Mouse (Mus musculus): ENCODE measurements around the gene Akap6.

Akap6 gene

DNA sequence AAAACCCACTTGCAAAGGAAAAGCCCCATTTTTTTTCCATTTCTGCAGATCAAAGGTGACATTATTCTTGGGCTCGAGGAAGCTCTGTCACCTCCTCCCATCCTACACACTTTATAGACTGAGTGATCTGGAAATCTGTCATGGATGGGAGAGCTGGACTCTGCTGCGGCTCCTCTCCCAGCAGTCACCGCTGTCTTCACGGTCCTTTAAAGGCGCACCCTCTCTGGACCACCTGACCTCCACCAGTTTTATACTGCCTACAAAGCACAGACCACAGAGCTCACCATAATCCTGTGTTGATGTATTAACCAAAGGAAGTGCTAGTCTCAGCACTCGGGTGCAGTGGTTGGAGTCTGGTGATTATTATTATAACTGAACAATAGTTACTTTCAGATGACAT, 330.7 kb downstream of the Akap6 start:
- no peak for DNase-seq (ENCODE audit: low spot score in 2 of 2)

DNA sequence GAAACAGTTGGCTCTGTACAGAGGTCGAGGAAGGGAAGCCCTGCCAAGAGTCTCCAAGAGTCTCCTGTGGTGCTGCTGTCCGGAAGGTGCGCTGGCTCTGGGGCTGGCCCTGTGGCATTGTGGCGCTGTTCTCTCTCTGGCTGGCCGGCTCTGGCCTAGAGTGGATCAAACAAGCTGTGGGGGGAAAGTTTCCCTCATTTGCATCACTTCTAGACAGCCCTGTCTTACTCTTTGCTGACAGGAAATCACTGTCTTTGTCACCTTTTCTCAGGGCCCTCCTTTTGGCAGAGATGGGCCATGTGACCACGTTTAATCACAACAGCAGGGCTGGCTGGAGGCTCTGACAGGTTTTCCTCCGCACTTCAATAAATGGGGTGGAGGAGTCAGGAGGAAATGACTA, 333.6 kb downstream of the Akap6 start:
- DNase-seq (ENCODE audit: low spot score in 2 of 2): no peak

DNA sequence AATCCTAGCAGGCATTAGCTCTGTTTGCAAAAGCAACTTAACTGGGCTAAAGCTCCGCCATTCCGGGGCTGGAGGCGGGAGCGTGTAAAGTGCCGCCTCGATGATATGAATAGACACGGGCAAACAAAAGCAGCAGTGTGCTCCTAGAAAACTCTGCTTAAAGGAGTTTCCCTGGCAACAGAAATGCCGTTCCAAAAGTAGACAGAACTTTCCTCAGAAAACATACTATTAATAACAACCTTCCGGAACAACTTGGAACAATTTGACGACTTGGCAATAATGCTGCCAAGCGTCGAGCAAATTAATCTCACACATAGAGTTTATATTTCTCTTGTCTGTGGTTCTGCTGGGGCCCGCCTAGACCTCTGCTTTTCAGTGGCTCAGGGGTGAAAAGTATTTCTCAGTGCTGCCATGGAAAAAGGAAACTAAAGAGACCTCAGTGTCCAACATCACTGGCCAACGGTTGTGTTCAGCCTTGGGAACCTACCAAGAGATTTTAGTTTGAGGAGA, 334.3 kb downstream of the Akap6 start:
- no peak for DNase-seq (ENCODE audit: low spot score in 2 of 2)

DNA sequence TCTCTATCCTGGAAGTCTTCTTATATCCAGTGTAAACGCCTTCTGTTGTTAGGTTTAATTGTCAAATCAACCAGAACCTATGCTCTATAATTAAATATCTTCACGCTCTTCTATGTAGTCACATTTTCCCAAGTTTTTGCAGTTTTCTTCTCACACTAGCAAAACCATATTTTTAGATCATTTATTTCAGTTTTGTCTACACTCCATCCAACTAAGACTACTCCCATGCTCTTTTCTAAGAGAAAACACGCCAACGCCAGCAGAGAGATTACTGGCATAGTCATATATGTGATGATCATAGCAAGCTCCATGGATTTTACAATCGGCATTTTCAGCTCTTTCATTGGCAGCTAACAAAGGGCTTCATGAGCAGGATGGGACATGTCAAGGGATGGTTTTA, 341.5 kb downstream of the Akap6 start:
- DNase-seq (ENCODE audit: low spot score in 2 of 2): no peak

DNA sequence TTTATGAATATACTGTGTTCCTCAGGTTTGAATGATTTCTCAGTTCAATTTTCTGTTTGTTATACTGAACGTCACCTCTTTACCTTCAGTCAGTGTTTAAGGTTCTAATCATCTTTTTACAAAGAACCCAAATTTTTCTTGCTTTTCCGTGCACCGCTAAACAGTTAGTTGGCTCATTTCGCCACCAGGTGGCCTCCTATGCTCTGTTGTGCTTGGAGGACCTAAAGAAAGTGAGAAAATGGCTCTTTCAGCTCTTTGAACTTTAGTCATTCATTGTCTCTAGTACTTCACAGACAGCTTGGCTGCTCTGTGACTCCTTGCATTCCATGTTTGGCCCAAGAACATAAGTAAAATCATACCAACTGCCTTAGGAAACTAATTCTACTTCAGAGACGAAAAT, 343.6 kb downstream of the Akap6 start:
- peak in 1 of 2 experiments; percentile 32 for DNase-seq (ENCODE audit: low spot score in 2 of 2)

DNA sequence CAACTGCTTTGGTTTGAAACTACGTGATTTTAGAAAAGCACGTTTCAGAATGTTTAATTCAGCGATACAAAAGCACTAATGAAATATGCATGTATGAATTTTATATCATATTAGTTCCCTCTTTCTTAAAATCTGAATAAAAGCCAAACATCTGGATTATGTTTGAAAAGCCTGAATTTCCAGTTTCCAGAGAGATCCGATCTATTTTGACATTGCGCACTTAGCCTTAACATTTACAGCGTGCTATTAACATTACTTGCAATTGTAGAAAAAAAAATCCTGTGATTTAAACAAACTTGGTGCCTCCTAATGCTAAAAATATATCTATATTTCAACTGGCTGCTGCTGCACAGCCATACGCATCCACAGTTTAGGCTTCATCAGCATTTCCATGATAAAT, 358.4 kb downstream of the Akap6 start:
- DNase-seq (ENCODE audit: low spot score in 2 of 2): no peak

DNA sequence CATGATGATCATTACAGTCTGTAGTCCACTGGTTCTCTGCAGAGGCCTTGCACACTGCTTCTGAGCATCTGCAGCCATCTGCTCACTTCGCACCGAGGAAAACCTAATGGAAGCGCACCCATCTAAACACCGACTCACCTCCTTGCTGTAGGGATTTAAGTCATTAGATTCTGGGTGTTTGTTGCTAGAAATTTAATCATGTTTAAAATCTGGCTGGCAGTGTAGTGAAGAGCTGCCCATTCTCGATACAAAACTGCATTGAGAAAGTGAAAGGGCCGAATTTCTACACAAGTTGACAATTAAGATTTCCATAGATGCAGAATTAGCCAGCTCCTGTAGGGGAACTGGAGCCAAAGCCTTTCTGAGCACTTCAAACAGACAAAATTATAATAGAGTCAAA, 361.7 kb downstream of the Akap6 start:
- DNase-seq (ENCODE audit: low spot score in 2 of 2): no peak

DNA sequence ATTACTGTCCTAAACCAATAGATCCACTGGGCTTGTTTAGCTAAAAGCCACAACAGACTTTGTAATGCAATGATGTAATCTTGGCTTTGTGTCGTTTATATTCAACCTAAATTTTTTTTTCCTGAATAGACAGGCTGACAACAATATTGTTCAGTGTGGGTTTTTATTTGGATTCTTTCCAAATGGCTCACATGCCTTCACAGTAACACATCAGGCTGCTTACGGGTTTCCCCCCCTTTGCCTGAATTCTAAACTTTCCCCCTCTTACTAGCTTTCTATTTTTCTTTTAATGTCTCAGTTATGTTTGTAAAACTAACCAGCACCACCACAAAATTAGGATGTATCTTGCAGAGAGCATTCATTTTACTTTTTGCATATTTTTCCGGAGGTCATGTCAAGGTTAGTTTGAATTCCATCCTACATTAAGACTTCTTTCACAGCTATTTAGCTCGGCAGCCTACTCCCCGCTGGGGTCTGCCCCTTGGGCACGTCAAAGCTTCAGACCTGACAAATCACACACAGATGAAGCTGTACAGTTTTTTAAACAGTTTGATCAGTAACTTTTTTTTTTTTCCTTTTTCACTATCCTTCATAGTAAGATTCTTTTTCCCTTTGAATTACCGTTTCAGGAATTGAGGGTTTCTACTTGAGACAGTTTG, 362.4 kb downstream of the Akap6 start:
- no peak for DNase-seq (ENCODE audit: low spot score in 2 of 2)

DNA sequence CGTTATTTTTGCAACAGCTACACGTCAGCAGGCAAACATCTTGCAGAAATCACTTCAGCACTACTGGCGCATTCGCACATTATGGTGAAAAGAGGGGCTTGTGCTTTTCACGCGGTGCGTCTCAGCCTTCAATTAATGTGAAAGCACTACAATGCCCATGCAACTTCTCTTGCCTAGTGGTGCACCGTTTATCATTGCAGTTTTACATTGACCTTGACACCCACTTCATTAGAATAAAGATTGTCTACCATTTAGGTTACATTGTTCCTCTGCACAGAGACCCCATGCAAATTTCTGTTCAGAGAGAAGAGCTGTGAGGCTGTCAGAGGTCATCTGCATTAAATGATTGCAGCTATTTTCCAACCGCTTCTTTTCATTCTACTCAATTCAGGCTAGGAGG, 363.8 kb downstream of the Akap6 start:
- DNase-seq (ENCODE audit: low spot score in 2 of 2): no peak

DNA sequence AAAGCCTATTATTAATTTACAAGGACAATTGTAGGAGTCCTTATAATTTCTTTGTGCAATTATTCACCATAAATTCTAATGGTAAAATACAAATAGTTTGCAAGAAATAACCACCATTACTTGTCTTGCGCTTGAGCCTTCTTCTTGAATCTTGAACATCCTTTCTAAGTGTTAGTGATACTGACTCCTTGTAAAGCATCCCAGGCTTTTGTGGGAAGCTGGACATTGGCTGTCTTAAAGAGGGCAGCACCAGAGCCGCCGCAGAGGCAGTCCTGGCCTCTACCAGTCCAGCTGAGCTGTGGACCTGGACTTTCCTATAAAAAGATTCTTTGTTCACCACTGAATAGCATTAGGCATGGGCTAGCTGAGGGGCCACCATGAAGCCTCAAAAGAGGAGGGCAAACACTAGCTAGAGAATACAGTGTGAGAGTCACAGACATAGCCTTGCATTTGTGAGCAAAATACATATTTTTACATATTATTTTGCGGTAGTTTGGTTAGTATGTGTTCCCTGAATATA, 365.1 kb downstream of the Akap6 start:
- DNase-seq (ENCODE audit: low spot score in 2 of 2): no peak

DNA sequence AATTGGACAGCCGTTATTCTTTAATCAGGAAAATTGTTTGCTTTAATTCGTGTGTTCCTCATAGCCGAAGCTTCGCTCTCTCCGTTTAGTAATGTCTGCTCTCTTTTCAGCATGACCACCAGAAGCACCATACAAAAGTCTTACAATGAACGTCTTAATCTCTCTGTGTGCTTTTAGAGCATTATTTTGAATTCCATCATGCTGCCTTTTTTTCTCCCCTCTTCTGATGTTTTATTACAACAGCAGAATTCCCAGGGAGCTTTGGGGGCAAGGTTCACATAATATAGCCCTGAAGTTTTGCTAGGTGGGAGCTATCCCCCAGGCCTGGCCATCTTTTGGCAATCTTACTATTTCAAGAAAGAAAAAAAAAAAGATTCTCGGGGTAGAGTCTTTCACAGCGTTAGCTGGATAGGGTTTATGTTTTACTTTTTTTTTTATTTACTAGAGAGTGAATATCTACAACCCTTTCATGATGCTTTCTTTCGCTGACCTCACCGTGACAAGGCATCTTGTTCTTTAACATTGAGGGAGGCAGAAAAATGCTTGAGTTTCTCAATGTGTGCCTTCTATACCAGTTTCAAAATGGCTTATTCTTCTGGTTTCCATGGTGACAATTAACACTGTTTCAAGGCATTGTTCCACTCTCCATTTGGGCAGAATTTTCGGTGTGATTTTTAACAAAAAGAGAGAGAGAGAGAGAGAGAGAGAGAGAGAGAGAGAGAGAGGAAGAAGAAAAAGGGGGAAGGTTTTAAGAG, 366.0 kb downstream of the Akap6 start:
- no peak for DNase-seq (ENCODE audit: low spot score in 2 of 2)

DNA sequence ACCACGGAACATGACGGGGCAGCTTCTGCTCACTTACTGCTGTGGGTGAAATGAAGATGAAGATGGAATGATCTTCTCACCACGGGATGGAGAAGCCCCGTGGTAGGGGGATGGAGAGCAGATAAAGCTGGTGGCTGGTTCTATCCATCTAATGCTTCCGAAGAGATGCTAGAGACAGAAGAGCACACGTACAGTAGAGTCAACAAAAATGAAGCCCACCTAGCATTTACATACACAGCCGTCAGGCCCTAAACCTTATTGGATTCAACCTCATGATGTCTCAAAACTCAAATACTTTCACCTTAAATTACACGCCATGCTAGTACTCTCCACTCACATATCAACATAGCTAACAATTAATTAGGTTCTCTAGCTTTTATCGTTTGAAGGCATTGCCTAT, 367.1 kb downstream of the Akap6 start:
- DNase-seq (ENCODE audit: low spot score in 2 of 2): no peak

DNA sequence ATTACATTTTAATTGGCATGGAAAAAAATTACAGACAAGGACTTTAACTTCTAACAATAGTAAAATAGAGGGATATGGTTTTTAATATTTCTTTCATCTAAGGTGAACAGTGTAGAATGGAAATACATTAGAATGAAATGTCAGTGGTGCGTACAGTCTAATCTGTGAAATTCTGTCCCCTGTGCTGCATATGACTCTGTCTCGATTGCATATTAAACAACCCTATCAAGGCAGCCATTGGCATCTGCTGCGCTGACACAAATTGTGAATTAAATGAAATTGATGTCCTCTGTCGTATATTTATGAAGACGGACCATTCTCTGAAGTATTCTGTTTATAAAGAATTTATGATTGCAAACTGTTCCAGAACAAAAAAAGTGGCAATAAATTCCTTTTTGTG, 371.7 kb downstream of the Akap6 start:
- no peak for DNase-seq (ENCODE audit: low spot score in 2 of 2)

DNA sequence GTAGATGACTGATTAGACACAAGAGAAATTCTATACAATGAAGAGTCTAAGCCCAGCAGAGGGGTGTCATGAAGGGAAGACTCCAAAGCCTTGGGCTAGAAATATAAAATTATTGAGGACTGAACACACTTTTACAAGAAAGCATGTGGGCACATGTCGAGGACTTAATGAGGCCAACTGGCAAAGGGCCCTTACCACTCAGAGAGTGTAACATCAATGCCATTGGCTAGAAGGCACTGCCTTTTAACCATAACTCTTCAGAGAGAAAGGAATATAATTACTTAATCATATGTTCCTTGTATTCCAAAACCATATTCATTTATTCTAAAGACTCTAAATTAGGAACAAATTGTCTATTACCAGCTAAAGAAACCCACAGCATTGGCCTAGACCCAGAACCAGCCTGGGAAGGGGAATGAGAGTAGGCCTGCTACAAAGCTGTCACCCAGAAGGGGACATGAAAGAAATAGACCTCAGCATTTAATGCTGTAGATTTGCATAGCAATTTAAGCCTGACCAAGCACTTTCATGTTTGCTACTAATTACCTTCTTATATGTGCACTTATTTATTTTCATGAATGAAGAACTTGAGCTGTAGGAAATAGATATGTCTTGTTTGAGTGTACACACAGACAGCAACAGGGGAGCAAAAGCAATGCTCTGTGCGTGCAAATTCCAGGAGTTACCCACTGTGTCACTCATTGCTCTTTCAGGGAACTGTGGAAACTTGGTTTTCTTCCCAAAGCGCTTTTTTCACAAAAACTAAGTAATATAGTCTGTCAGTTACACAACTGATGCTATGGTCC, 377.6 kb downstream of the Akap6 start:
- no peak for DNase-seq (ENCODE audit: low spot score in 2 of 2)

DNA sequence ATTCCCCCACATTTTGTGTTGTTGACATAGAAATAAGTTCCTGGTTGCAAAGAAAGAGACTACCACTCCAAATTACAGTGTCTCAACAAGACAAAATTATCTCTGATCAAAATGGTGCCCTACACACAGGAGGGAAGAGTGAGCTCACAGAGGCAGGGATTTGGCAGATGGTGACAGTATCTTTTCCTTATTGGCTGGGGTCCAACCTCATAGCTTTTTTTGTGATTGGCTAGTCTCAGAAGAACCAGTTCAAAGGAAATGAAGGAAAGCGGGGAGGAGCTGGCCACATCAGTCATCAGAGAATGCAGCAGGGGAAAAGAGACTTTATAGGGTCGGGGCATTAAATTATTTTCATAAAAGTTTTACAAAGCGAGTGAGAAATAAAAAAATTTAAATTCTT, 386.6 kb downstream of the Akap6 start:
- no peak for DNase-seq (ENCODE audit: low spot score in 2 of 2)

DNA sequence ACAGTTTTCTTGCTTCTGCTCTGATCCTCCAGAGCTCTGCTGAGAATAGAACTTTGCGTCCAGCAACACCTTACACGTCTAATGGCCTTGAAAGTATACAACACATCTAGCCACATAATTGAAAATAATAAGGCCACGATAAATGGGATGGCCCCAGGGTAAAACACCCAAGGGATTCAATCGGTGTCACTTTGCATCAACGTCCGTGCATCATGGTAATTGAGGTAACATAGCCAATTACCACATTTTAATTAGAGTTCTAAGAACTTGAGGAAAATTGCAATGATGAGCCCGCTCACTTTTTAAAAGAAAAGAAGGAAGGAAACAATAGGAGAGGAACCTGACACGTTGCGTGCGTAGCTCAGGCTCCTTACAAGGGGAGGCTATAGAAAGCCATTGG, 413.1 kb downstream of the Akap6 start:
- DNase-seq (ENCODE audit: low spot score in 2 of 2): no peak

DNA sequence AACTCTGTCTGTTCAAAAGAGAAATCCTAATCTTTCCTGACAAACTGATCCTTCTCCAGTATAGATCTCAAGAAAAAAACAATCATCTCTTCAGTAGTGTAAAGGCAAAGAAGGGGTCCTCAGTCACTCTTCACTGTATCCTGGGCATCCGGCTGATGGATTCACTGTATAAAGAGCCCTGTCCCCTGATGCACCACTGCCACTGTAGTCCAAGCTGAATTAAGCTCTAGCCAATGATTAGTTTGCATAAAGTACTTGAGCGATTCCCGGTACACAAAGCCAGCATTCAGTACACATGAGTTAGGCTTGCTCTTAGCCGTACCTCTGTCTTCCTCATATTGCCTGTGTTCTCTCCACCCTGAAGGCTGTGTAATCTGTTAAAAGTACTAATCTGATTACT, 420.2 kb downstream of the Akap6 start:
- no peak for DNase-seq (ENCODE audit: low spot score in 2 of 2)

DNA sequence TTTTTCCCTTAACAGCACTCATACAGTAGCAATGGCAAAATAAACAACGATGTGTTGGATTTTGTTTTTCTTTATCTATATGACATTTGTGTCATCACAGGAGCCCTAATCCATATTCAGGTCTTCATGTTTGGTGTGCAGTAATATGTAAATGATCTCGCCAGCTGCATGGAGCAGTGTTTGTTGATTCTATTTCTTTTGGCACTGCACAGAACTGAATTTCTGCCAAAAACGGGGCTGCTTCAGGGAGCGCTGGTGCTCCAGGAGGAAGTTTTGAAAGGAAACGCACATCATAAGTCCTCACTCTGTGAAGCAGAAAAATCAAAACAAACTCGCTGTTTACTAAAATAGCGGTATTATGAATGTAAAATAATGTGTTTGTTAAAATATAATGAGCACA, 424.9 kb downstream of the Akap6 start:
- no peak for DNase-seq (ENCODE audit: low spot score in 2 of 2)

DNA sequence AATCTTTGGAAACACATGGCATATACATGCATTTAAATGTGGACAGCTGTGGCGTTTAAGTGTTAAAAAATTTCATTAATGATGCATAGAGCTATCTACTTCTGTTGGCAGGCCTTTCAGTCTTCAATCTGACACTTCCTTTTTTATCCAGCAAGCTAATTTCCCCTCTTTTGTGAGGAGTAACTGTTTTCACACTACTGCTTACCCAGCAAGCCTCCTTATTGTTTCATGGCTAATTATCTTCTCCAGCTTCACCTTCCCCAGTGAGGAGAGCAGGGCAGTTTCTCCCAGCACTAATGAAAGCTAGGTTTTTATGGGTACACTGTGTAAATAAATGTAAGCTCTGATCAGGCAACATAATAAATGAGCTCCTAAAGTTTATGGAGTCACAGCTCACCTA, 425.5 kb downstream of the Akap6 start:
- DNase-seq (ENCODE audit: low spot score in 2 of 2): no peak

DNA sequence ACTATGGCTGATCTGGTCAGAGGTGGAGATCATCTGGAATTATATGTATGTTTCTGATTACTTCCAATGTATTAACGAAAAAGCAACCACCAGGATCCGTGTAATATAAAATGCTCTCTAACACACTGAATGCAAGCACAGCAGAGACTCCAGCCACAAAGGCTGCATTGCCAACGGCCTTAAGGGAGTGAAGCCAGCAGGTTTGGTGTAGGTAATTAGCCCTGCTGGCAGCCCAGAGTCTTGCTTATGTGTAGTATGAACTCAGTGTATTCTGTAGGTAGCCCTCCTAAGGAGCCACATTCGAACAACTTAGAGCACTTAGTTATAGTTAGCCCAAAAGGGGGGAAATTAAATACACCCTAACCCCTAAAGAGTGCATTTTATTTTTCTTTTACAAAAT, 426.1 kb downstream of the Akap6 start:
- DNase-seq (ENCODE audit: low spot score in 2 of 2): no peak

DNA sequence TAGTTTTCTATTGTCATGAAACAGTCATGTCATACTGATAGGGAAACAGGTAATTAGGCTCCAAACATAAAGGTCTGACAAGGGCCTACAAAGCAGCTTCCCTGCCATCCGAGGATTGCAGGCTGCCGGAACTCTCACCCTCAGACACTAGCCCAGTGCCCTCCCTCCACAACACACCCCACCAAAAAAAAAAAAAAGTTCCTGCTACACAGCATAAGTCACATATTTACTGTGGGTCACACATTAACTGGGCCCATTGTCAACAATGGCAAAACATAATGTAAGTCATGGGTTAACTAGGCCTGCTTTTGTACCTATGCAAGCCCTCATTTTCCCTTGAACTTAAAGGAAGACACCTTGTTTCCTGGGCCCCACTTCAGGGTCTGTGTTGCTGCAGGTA, 435.0 kb downstream of the Akap6 start:
- no peak for DNase-seq (ENCODE audit: low spot score in 2 of 2)

DNA sequence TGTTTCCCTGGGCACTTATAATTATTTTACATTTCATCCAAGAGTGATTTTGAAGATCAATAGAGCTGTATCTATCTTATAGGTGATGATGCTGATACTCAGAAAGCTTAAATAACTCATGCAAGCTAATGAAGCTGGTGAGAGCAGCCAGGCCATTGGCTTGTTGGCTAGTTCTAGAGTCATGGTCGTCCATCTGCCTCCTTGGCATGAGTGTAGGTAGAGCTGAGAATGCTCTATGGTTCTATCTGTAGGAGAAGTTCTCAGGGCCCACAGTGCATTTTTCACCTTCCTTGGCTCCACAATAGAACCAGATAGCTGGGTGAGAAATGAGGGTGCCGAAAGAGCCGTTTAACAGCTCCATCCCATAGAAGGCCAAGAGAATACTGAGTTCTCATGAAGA, 438.1 kb downstream of the Akap6 start:
- DNase-seq (ENCODE audit: low spot score in 2 of 2): no peak
